Mouse (Mus musculus) liver, postnatal 0 days (tissue): Measurements from ENCODE around the gene P4ha3. TPM values are rescaled to one million over a fixed set of nuclear protein-coding genes. Genes with fewer than 3 reads are reported as not detected.

ENCODE experiments used
- ATAC-seq: fragments of 200-750 bp; cut with Nextera tagmentation; 2 replicates; pipeline ENCODE4 v1.8.0; 2017; ENCODE audit warnings: mild to moderate bottlenecking, moderate library complexity
- DNase-seq: peaks from one replicate; pipeline ENCODE4 v3.0.0-alpha.2; 2016
- H3K27ac ChIP-seq: fragments of 300-500 bp; sonication (generic); 2 replicates; pipeline ENCODE4 v1.5.1; 2014; ENCODE audit warnings: antibody characterized with exemption, moderate library complexity, mild to moderate bottlenecking, low read depth
- H3K27me3 ChIP-seq: fragments of 300-500 bp; sonication (generic); 2 replicates; pipeline ENCODE4 v1.6.1; 2014; ENCODE audit warnings: low read length, control low read depth, mixed read lengths; ENCODE audit not compliant: insufficient read depth
- H3K36me3 ChIP-seq: fragments of 300-500 bp; sonication (generic); replicated peaks from 2 replicates; pipeline ENCODE4 v1.6.1; 2014; ENCODE audit warnings: mild to moderate bottlenecking, control low read depth, low read length, moderate library complexity, mixed read lengths; ENCODE audit not compliant: insufficient read depth
- H3K4me1 ChIP-seq: fragments of 300-500 bp; sonication (generic); 2 replicates; pipeline ENCODE4 v1.6.1; 2014; ENCODE audit warnings: antibody characterized with exemption, mild to moderate bottlenecking, control low read depth; ENCODE audit not compliant: insufficient read depth
- H3K4me2 ChIP-seq: fragments of 300-500 bp; sonication (generic); 2 replicates; pipeline ENCODE4 v1.6.1; 2014; ENCODE audit warnings: low read depth, mild to moderate bottlenecking, low read length, moderate library complexity, mixed read lengths
- H3K4me3 ChIP-seq: fragments of 300-500 bp; sonication (generic); 2 replicates; pipeline ENCODE4 v1.5.1; 2014; ENCODE audit warnings: low read depth, low read length
- H3K9ac ChIP-seq: fragments of 300-500 bp; sonication (generic); replicated peaks from 2 replicates; pipeline ENCODE4 v1.6.1; 2014; ENCODE audit warnings: mild to moderate bottlenecking, moderate library complexity
- H3K9me3 ChIP-seq: fragments of 300-500 bp; sonication (generic); 2 replicates; pipeline ENCODE4 v1.6.1; 2016; ENCODE audit warnings: mild to moderate bottlenecking, control low read depth, low read length, mixed read lengths
- CTCF ChIP-seq: sonication (generic); IDR thresholded peaks from 2 replicates; pipeline ENCODE4 v1.5.1; 2016; ENCODE audit warnings: antibody characterized with exemption, low read depth
- EP300 ChIP-seq: IDR thresholded peaks from 2 replicates; pipeline ENCODE4 v1.6.1; 2016; ENCODE audit warnings: antibody characterized with exemption, low read depth, mild to moderate bottlenecking
- WGBS: fragments of 180-500 bp; shearing (Covaris S2); extraction: QIAGEN DNeasy Blood & Tissue Kit; methylation state at CpG from one replicate; pipeline ENCODE4 v1.1.7; 2014; ENCODE audit not compliant: insufficient replicate concordance; 5-methylcytosine and 5-hydroxymethylcytosine counted together
- polyA plus RNA-seq: library from polyadenylated mRNA; unstranded; fragments of >200 nt; fragmentation: Nextera tagmentation; extraction: Ambion mirVana; gene quantifications from 2 replicates; pipeline ENCODE4 v1.2.1, GENCODE M21; 2015

The P4ha3 gene
- 0.19 and 0.27 TPM in 2 replicates for polyA plus RNA-seq

- no peaks in the 10 kb centered on the region for H3K36me3 ChIP-seq
- no peaks in the 10 kb centered on the region for H3K9me3 ChIP-seq
- under 1% methylated on average over 50 of the region's 53 CpGs for WGBS
- H3K27me3 ChIP-seq, result peaks cover 18% of the 10 kb centered on the region; the same call in 1 of the 2 replicates
- DNase-seq, result peak; percentile 24
- H3K4me1 ChIP-seq, result peaks cover 8% of the 10 kb centered on the region
- no peak within 1 kb of the TSS for H3K27ac ChIP-seq
- H3K9ac ChIP-seq, result no peak within 1 kb of the TSS; the same call in 1 of the 2 replicates
- no peak for TF ChIP-seq CTCF
- no peak for TF ChIP-seq EP300
- H3K4me2 ChIP-seq, result peak within 1 kb of the TSS; percentile 67
- H3K4me3 ChIP-seq, result peak within 1 kb of the TSS; percentile 32
- no peak for ATAC-seq
These were observed at the start of gene P4ha3 for GRCm38 (mm10) chr7:100285383-100285782. Gene P4ha3 (plus strand): TSS chr7:100285520.

- ATAC-seq, result no peak
These were observed 47.0 kb upstream of the P4ha3 start for GRCm38 (mm10) chr7:100238271-100238670.

GRCm38 (mm10) chr7:100240601-100241000 lies 44.7 kb upstream of the P4ha3 start:
- no peak overlapping the region for H3K27ac ChIP-seq
- no peak for TF ChIP-seq CTCF
- TF ChIP-seq EP300, result no peak
- no peak overlapping the region for H3K4me2 ChIP-seq

More at GRCm38 (mm10) chr7:100238271-100238670, 47.0 kb upstream of the P4ha3 start:
- Histone ChIP-seq H3K4me1 (peaks cover 3% of the 10 kb centered on the region; the same call in 1 of the 2 replicates), H3K36me3 (no peaks in the 10 kb centered on the region), H3K9me3 (no peaks in the 10 kb centered on the region), H3K27ac (no peak overlapping the region), H3K9ac (no peak overlapping the region), H3K4me2 (no peak overlapping the region), H3K4me3 (no peak overlapping the region), H3K27me3 (no peaks in the 10 kb centered on the region)
- no peak for TF ChIP-seq EP300
- no peak for TF ChIP-seq CTCF
- 71% methylated on average over 1 of the region's 1 CpGs for whole genome bisulfite sequencing
- no peak for DNase-seq

GRCm38 (mm10) chr7:100243007-100243406 lies 42.3 kb upstream of the P4ha3 start:
- no peak overlapping the region for H3K27ac ChIP-seq
- H3K4me3 ChIP-seq, result no peak overlapping the region
- H3K4me1 ChIP-seq, result no peaks in the 10 kb centered on the region
- no peak overlapping the region for H3K9ac ChIP-seq
- H3K27me3 ChIP-seq, result no peaks in the 10 kb centered on the region
- ATAC-seq (no peak), DNase-seq (no peak)
- no peaks in the 10 kb centered on the region for H3K9me3 ChIP-seq
- WGBS, result 69% methylated on average over 1 of the region's 1 CpGs
- no peaks in the 10 kb centered on the region for H3K36me3 ChIP-seq
- H3K4me2 ChIP-seq, result no peak overlapping the region
- no peak for TF ChIP-seq EP300
- no peak for TF ChIP-seq CTCF

More at GRCm38 (mm10) chr7:100240601-100241000, 44.7 kb upstream of the P4ha3 start:
- no peaks in the 10 kb centered on the region for H3K4me1 ChIP-seq
- no peaks in the 10 kb centered on the region for H3K27me3 ChIP-seq
- 77% methylated on average over 2 of the region's 2 CpGs for WGBS
- H3K9ac ChIP-seq, result no peak overlapping the region
- no peak overlapping the region for H3K4me3 ChIP-seq
- H3K36me3 ChIP-seq, result no peaks in the 10 kb centered on the region
- ATAC-seq, result no peak
- H3K9me3 ChIP-seq, result no peaks in the 10 kb centered on the region
- DNase-seq, result no peak

- DNase-seq (no peak), ATAC-seq (no peak)
- Histone ChIP-seq H3K27ac (no peak overlapping the region), H3K4me1 (no peaks in the 10 kb centered on the region), H3K36me3 (no peaks in the 10 kb centered on the region), H3K4me3 (no peak overlapping the region), H3K9me3 (no peaks in the 10 kb centered on the region), H3K4me2 (no peak overlapping the region), H3K9ac (no peak overlapping the region), H3K27me3 (no peaks in the 10 kb centered on the region)
- TF ChIP-seq CTCF, result no peak
- TF ChIP-seq EP300, result no peak
- 79% methylated on average over 4 of the region's 4 CpGs for WGBS
These were observed 41.1 kb upstream of the P4ha3 start for GRCm38 (mm10) chr7:100244225-100244624.

- TF ChIP-seq EP300 (no peak), CTCF (no peak)
- no peak overlapping the region for H3K4me2 ChIP-seq
- H3K9ac ChIP-seq, result no peak overlapping the region
- H3K27ac ChIP-seq, result no peak overlapping the region
- no peaks in the 10 kb centered on the region for H3K36me3 ChIP-seq
- no peak overlapping the region for H3K4me3 ChIP-seq
- H3K9me3 ChIP-seq, result no peaks in the 10 kb centered on the region
- H3K4me1 ChIP-seq, result no peaks in the 10 kb centered on the region
- WGBS, result 92% methylated on average over 3 of the region's 3 CpGs
- no peaks in the 10 kb centered on the region for H3K27me3 ChIP-seq
- no peak for DNase-seq
- ATAC-seq, result no peak
These were observed 40.1 kb upstream of the P4ha3 start for GRCm38 (mm10) chr7:100245176-100245575.
